Mouse (Mus musculus): ENCODE data around the gene Gm10277. TPM values are rescaled to one million over a fixed set of nuclear protein-coding genes. Genes with fewer than 3 reads are reported as not detected.

Gm10277 gene
- polyA plus RNA-seq, 1 experiment from 2014 or later = 0.26 TPM

GRCm38 (mm10) chr11:77808051-77808465 is 20.5 kb upstream of the Gm10277 start:
- no peak overlapping the region for H3K4me2 ChIP-seq (ENCODE audit: low read depth, low read length)
- peak; percentile 48 for ATAC-seq (ENCODE audit: low read depth)
- H3K27me3 ChIP-seq (replicated peaks; ENCODE audit: control insufficient read depth, insufficient read depth, low read length) = no peaks in the 10 kb centered on the region
- H3K9me3 ChIP-seq (ENCODE audit: control insufficient read depth, low read length) = no peaks in the 10 kb centered on the region
- no peak overlapping the region for H3K4me3 ChIP-seq (ENCODE audit: low read depth, low read length)
- no peak overlapping the region for H3K27ac ChIP-seq (replicated peaks; ENCODE audit: low read depth, low read length)
- H3K36me3 ChIP-seq (ENCODE audit: control insufficient read depth, insufficient read depth, low read length) = no peaks in the 10 kb centered on the region
- H3K9ac ChIP-seq (ENCODE audit: low read depth, low read length) = no peak overlapping the region; the same call in 1 of the 2 replicates
- no peak for DNase-seq (ENCODE audit: low spot score)
- WGBS = 28% methylated on average over 5 of the region's 5 CpGs
- H3K4me1 ChIP-seq (ENCODE audit: control insufficient read depth, insufficient read depth, low read length) = no peaks in the 10 kb centered on the region

- Histone ChIP-seq H3K27me3 (replicated peaks; ENCODE audit: control insufficient read depth, insufficient read depth, low read length) (no peaks in the 10 kb centered on the region), H3K9ac (ENCODE audit: low read depth, low read length) (no peak overlapping the region), H3K4me3 (ENCODE audit: low read depth, low read length) (no peak overlapping the region), H3K36me3 (ENCODE audit: control insufficient read depth, insufficient read depth, low read length) (no peaks in the 10 kb centered on the region), H3K4me1 (ENCODE audit: control insufficient read depth, insufficient read depth, low read length) (no peaks in the 10 kb centered on the region), H3K27ac (replicated peaks; ENCODE audit: low read depth, low read length) (no peak overlapping the region), H3K4me2 (ENCODE audit: low read depth, low read length) (no peak overlapping the region), H3K9me3 (ENCODE audit: control insufficient read depth, low read length) (no peaks in the 10 kb centered on the region)
- DNase-seq (ENCODE audit: low spot score) = no peak
- WGBS = 80% methylated on average over 6 of the region's 6 CpGs
- no peak for ATAC-seq (ENCODE audit: low read depth)
Measured at GRCm38 (mm10) chr11:77806855-77807254, 19.3 kb upstream of the Gm10277 start.

- no peak for DNase-seq (ENCODE audit: low spot score)
Measured at GRCm38 (mm10) chr11:77806218-77806617, 18.7 kb upstream of the Gm10277 start.

GRCm38 (mm10) chr11:77802341-77802865 is 14.9 kb upstream of the Gm10277 start:
- H3K9me3 ChIP-seq (ENCODE audit: control insufficient read depth, low read length) = no peaks in the 10 kb centered on the region
- H3K4me3 ChIP-seq (ENCODE audit: low read depth, low read length) = no peak overlapping the region
- no peaks in the 10 kb centered on the region for H3K27me3 ChIP-seq (replicated peaks; ENCODE audit: control insufficient read depth, insufficient read depth, low read length)
- peaks cover 11% of the 10 kb centered on the region; the same call in 1 of the 2 replicates for H3K4me1 ChIP-seq (ENCODE audit: control insufficient read depth, insufficient read depth, low read length)
- no peaks in the 10 kb centered on the region for H3K36me3 ChIP-seq (ENCODE audit: control insufficient read depth, insufficient read depth, low read length)
- ATAC-seq (ENCODE audit: low read depth) (no peak), DNase-seq (ENCODE audit: low spot score) (no peak)
- H3K9ac ChIP-seq (ENCODE audit: low read depth, low read length) = no peak overlapping the region
- 74% methylated on average over 8 of the region's 9 CpGs for WGBS
- no peak overlapping the region for H3K27ac ChIP-seq (replicated peaks; ENCODE audit: low read depth, low read length)
- peak overlapping the region; percentile 4; the same call in 1 of the 2 replicates for H3K4me2 ChIP-seq (ENCODE audit: low read depth, low read length)

More at GRCm38 (mm10) chr11:77806218-77806617, 18.7 kb upstream of the Gm10277 start:
- no peak overlapping the region for H3K4me3 ChIP-seq (ENCODE audit: low read depth, low read length)
- H3K27me3 ChIP-seq (replicated peaks; ENCODE audit: control insufficient read depth, insufficient read depth, low read length) = no peaks in the 10 kb centered on the region
- 28% methylated on average over 2 of the region's 2 CpGs for WGBS
- H3K36me3 ChIP-seq (ENCODE audit: control insufficient read depth, insufficient read depth, low read length) = no peaks in the 10 kb centered on the region
- no peak for ATAC-seq (ENCODE audit: low read depth)
- no peak overlapping the region for H3K4me2 ChIP-seq (ENCODE audit: low read depth, low read length)
- no peak overlapping the region for H3K9ac ChIP-seq (ENCODE audit: low read depth, low read length)
- H3K27ac ChIP-seq (replicated peaks; ENCODE audit: low read depth, low read length) = no peak overlapping the region
- no peaks in the 10 kb centered on the region for H3K9me3 ChIP-seq (ENCODE audit: control insufficient read depth, low read length)
- peaks cover 5% of the 10 kb centered on the region; the same call in 1 of the 2 replicates for H3K4me1 ChIP-seq (ENCODE audit: control insufficient read depth, insufficient read depth, low read length)

GRCm38 (mm10) chr11:77800869-77801701 is 13.5 kb upstream of the Gm10277 start:
- Histone ChIP-seq H3K4me2 (ENCODE audit: low read depth, low read length) (peak overlapping the region; percentile 42), H3K36me3 (ENCODE audit: control insufficient read depth, insufficient read depth, low read length) (no peaks in the 10 kb centered on the region), H3K4me3 (ENCODE audit: low read depth, low read length) (peak overlapping the region; percentile 10), H3K4me1 (ENCODE audit: control insufficient read depth, insufficient read depth, low read length) (peaks cover 11% of the 10 kb centered on the region; the same call in 1 of the 2 replicates), H3K27me3 (replicated peaks; ENCODE audit: control insufficient read depth, insufficient read depth, low read length) (no peaks in the 10 kb centered on the region), H3K27ac (replicated peaks; ENCODE audit: low read depth, low read length) (peak overlapping the region; percentile 25), H3K9me3 (ENCODE audit: control insufficient read depth, low read length) (no peaks in the 10 kb centered on the region), H3K9ac (ENCODE audit: low read depth, low read length) (peak overlapping the region; percentile 25; the same call in 1 of the 2 replicates)
- peak; percentile 91 for ATAC-seq (ENCODE audit: low read depth)
- peak; percentile 66 for DNase-seq (ENCODE audit: low spot score)
- 7% methylated on average over 13 of the region's 15 CpGs for WGBS

GRCm38 (mm10) chr11:77800491-77800868 is 12.9 kb upstream of the Gm10277 start:
- Histone ChIP-seq H3K4me3 (ENCODE audit: low read depth, low read length) (no peak overlapping the region), H3K9ac (ENCODE audit: low read depth, low read length) (no peak overlapping the region), H3K27ac (replicated peaks; ENCODE audit: low read depth, low read length) (peak overlapping the region; percentile 25; the same call in 1 of the 2 replicates), H3K36me3 (ENCODE audit: control insufficient read depth, insufficient read depth, low read length) (no peaks in the 10 kb centered on the region), H3K27me3 (replicated peaks; ENCODE audit: control insufficient read depth, insufficient read depth, low read length) (no peaks in the 10 kb centered on the region), H3K9me3 (ENCODE audit: control insufficient read depth, low read length) (no peaks in the 10 kb centered on the region), H3K4me2 (ENCODE audit: low read depth, low read length) (peak overlapping the region; percentile 42), H3K4me1 (ENCODE audit: control insufficient read depth, insufficient read depth, low read length) (peaks cover 11% of the 10 kb centered on the region; the same call in 1 of the 2 replicates)
- ATAC-seq (ENCODE audit: low read depth) = no peak
- DNase-seq (ENCODE audit: low spot score) = no peak
- 58% methylated on average over 9 of the region's 9 CpGs for WGBS

- H3K4me2 ChIP-seq (ENCODE audit: low read depth, low read length) = no peak overlapping the region
- no peak overlapping the region for H3K9ac ChIP-seq (ENCODE audit: low read depth, low read length)
- no peaks in the 10 kb centered on the region for H3K9me3 ChIP-seq (ENCODE audit: control insufficient read depth, low read length)
- no peak for ATAC-seq (ENCODE audit: low read depth)
- H3K36me3 ChIP-seq (ENCODE audit: control insufficient read depth, insufficient read depth, low read length) = no peaks in the 10 kb centered on the region
- no peak overlapping the region for H3K4me3 ChIP-seq (ENCODE audit: low read depth, low read length)
- no peak overlapping the region for H3K27ac ChIP-seq (replicated peaks; ENCODE audit: low read depth, low read length)
- H3K27me3 ChIP-seq (replicated peaks; ENCODE audit: control insufficient read depth, insufficient read depth, low read length) = no peaks in the 10 kb centered on the region
- WGBS = 74% methylated on average over 5 of the region's 5 CpGs
- peaks cover 26% of the 10 kb centered on the region for H3K4me1 ChIP-seq (ENCODE audit: control insufficient read depth, insufficient read depth, low read length)
- no peak for DNase-seq (ENCODE audit: low spot score)
Measured at GRCm38 (mm10) chr11:77795216-77795615, 7.7 kb upstream of the Gm10277 start.

GRCm38 (mm10) chr11:77793238-77793930 is 5.8 kb upstream of the Gm10277 start:
- Histone ChIP-seq H3K4me3 (ENCODE audit: low read depth, low read length) (peak overlapping the region; percentile 40), H3K27ac (replicated peaks; ENCODE audit: low read depth, low read length) (peak overlapping the region; percentile 85), H3K4me1 (ENCODE audit: control insufficient read depth, insufficient read depth, low read length) (peaks cover 26% of the 10 kb centered on the region), H3K27me3 (replicated peaks; ENCODE audit: control insufficient read depth, insufficient read depth, low read length) (no peaks in the 10 kb centered on the region), H3K9me3 (ENCODE audit: control insufficient read depth, low read length) (no peaks in the 10 kb centered on the region), H3K9ac (ENCODE audit: low read depth, low read length) (peak overlapping the region; percentile 52), H3K36me3 (ENCODE audit: control insufficient read depth, insufficient read depth, low read length) (no peaks in the 10 kb centered on the region), H3K4me2 (ENCODE audit: low read depth, low read length) (peak overlapping the region; percentile 66)
- ATAC-seq (ENCODE audit: low read depth) = peak; percentile 90
- DNase-seq (ENCODE audit: low spot score) = peak; percentile 97
- WGBS = 3% methylated on average over 19 of the region's 19 CpGs

All from embryonic facial prominence, embryonic 14.5 days (tissue).